Mouse (Mus musculus) heart, adult 2 months (tissue): ENCODE results near the gene Dedd.

Source experiments
- CTCF ChIP-seq: fragments of 200-600 bp; IDR thresholded peaks from 2 replicates; pipeline ENCODE4 v1.8.1; 2022; ENCODE audit warnings: antibody characterized with exemption, mild to moderate bottlenecking, moderate library complexity
- EP300 ChIP-seq: fragments of 200-500 bp; IDR thresholded peaks from 2 replicates; pipeline ENCODE4 v1.6.1; 2011; ENCODE audit warnings: low read depth, low read length, control low read depth; ENCODE audit not compliant: insufficient read depth
- POLR2A ChIP-seq: fragments of 200-500 bp; IDR thresholded peaks from 2 replicates; pipeline ENCODE4 v1.6.1; 2011; ENCODE audit warnings: mild to moderate bottlenecking, low read depth, low read length, control low read depth; ENCODE audit not compliant: insufficient read depth

- peak; percentile 98 for TF ChIP-seq CTCF
- no peak for TF ChIP-seq POLR2A
- peak; percentile 74; the same call in 1 of the 2 replicates for TF ChIP-seq EP300
Measured at GRCm38 (mm10) chr1:171361106-171362103, 32.5 kb downstream of the Dedd start.
